Mouse (Mus musculus): ENCODE measurements around the gene Gm47841.

DNA sequence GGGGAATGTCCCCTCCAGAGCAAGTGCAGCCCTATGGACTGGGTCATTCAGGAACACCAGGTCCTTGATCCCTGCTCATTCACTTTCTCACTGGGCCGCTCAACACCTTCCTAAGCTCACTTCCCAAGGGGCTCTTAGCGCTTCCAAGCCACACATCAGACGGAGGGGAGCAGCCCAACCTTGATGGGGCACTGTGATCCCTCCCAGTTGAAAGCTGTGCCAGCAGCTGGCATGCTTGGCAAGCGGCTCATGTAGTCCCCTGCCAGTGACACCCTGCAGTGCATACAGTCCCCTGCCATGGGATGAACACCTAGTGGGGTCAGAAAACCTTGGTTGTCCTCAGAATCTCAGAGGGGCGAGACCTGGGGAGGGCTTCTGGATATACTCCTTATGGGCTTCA lies 26.9 kb upstream of the Gm47841 start:
- TF ChIP-seq CTCF (IDR thresholded peaks at IDR 0.05; ENCODE audit: low read depth) (no peak), EP300 (IDR thresholded peaks at IDR 0.05; ENCODE audit: low read depth) (no peak)
